Mouse (Mus musculus) heart, embryonic 11.5 days (tissue): ENCODE measurements around the gene Def6. TPM values are rescaled to one million over a fixed set of nuclear protein-coding genes. Genes with fewer than 3 reads are reported as not detected.

Source experiments
- ATAC-seq: fragments of 200-750 bp; cut with Nextera tagmentation; replicated peaks from 2 replicates; pipeline ENCODE4 v1.8.0; 2017; ENCODE audit warnings: moderate library complexity; ENCODE audit not compliant: insufficient number of reproducible peaks, low FRiP score, low TSS enrichment
- H3K27ac ChIP-seq: fragments of 300-500 bp; sonication (generic); 2 replicates; pipeline ENCODE4 v1.5.1; 2014; ENCODE audit warnings: mild to moderate bottlenecking, low read depth, low read length
- H3K27me3 ChIP-seq: fragments of 300-500 bp; sonication (generic); 2 replicates; pipeline ENCODE4 v1.6.1; 2014; ENCODE audit warnings: mild to moderate bottlenecking, low read length, mixed read lengths; ENCODE audit not compliant: control insufficient read depth, insufficient read depth
- H3K36me3 ChIP-seq: fragments of 300-500 bp; sonication (generic); 2 replicates; pipeline ENCODE4 v1.6.1; 2014; ENCODE audit warnings: mild to moderate bottlenecking, low read length, moderate library complexity, mixed read lengths; ENCODE audit not compliant: control insufficient read depth, insufficient read depth
- H3K4me1 ChIP-seq: fragments of 300-500 bp; sonication (generic); 2 replicates; pipeline ENCODE4 v1.6.1; 2014; ENCODE audit warnings: low read length; ENCODE audit not compliant: control insufficient read depth, insufficient read depth
- H3K4me2 ChIP-seq: fragments of 300-500 bp; sonication (generic); 2 replicates; pipeline ENCODE4 v1.6.1; 2014; ENCODE audit warnings: mild to moderate bottlenecking, moderate library complexity
- H3K4me3 ChIP-seq: fragments of 300-500 bp; sonication (generic); 2 replicates; pipeline ENCODE4 v1.5.1; 2014; ENCODE audit warnings: low read depth, low read length
- H3K9ac ChIP-seq: fragments of 300-500 bp; sonication (generic); 2 replicates; pipeline ENCODE4 v1.6.1; 2014; ENCODE audit warnings: mild to moderate bottlenecking, low read depth, low read length, moderate library complexity
- H3K9me3 ChIP-seq: fragments of 300-500 bp; sonication (generic); replicated peaks from 2 replicates; pipeline ENCODE4 v1.6.1; 2016; ENCODE audit warnings: low read length; ENCODE audit not compliant: control insufficient read depth
- WGBS: fragments of 180-500 bp; shearing (Covaris S2); extraction: QIAGEN DNeasy Blood & Tissue Kit; methylation state at CpG from one replicate; pipeline ENCODE4 v1.1.7; 2014; ENCODE audit not compliant: insufficient replicate concordance; 5-methylcytosine and 5-hydroxymethylcytosine counted together
- polyA plus RNA-seq: library from polyadenylated mRNA; unstranded; fragments of >200 nt; fragmentation: Nextera tagmentation; extraction: Ambion mirVana; gene quantifications from 2 replicates; pipeline ENCODE4 v1.2.1, GENCODE M21; 2014

The Def6 gene
- polyA plus RNA-seq, 1 experiment from 2014 or later = 2.6 TPM

- no peaks in the 10 kb centered on the region for H3K27me3 ChIP-seq
- H3K4me2 ChIP-seq = no peak overlapping the region
- no peak overlapping the region for H3K9ac ChIP-seq
- no peak overlapping the region for H3K4me3 ChIP-seq
- H3K36me3 ChIP-seq = 0 out of 2 replicates have a peak, but pooled peaks cover 2% of the 10 kb centered on the region
- H3K9me3 ChIP-seq = no peaks in the 10 kb centered on the region
- no peak for ATAC-seq
- WGBS = 82% methylated on average over 5 of the region's 5 CpGs
- peaks cover 24% of the 10 kb centered on the region for H3K4me1 ChIP-seq
- no peak overlapping the region for H3K27ac ChIP-seq
These were observed 44.7 kb downstream of the Def6 start for GRCm38 (mm10) chr17:28252281-28252648.

DNA sequence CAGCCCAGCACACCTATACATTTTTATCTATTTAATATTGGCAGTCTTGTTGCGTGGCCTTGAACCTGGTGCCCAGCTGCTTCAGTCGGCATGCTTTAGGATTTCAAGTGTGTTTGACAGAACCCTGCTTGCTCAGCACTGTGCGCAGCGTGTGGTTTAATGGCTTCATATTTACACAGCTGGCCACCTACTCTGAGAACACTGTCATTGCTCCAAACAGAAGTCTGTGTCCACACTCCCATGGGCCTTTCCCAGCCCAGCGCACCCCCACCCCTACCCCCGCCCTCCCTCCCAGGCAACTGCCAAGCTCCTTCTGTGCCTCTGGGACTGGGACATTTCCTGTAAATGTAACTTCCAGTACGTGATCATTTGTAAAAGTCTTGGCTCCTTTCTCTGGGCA lies 45.6 kb downstream of the Def6 start:
- Histone ChIP-seq H3K27ac (no peak overlapping the region), H3K9me3 (no peaks in the 10 kb centered on the region), H3K27me3 (no peaks in the 10 kb centered on the region), H3K36me3 (0 out of 2 replicates have a peak, but pooled peaks cover 2% of the 10 kb centered on the region), H3K4me2 (no peak overlapping the region), H3K9ac (no peak overlapping the region), H3K4me3 (no peak overlapping the region), H3K4me1 (peaks cover 20% of the 10 kb centered on the region)
- ATAC-seq = no peak
- 88% methylated on average over 7 of the region's 7 CpGs for WGBS

DNA sequence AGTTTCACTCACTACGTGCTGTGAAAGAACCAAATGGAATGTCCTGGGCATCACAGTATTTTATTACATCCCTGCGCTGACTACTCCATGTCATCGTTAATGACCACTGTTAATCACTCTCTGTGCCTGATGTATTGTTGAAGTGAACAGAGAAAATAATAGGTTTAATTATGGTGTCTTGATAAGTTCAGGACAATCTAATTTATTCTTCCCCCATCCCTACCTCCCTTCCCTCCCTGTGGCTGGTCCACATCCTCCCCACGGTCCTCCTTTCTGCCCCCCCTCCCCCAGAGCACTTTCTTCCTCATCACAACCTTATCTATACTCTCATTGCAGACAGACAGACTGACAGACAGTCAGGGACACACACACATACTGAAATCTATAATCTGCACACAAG lies 47.2 kb downstream of the Def6 start:
- no peak overlapping the region for H3K4me2 ChIP-seq
- WGBS = 51% methylated on average over 4 of the region's 4 CpGs
- H3K4me1 ChIP-seq = peaks cover 17% of the 10 kb centered on the region

GRCm38 (mm10) chr17:28255651-28256050 lies 48.1 kb downstream of the Def6 start:
- H3K27ac ChIP-seq = peak overlapping the region; percentile 67; the same call in 1 of the 2 replicates
- no peak overlapping the region for H3K9ac ChIP-seq
- H3K27me3 ChIP-seq = no peaks in the 10 kb centered on the region
- no peak overlapping the region; the same call in 1 of the 2 replicates for H3K4me2 ChIP-seq
- 0 out of 2 replicates have a peak, but pooled peaks cover 2% of the 10 kb centered on the region for H3K36me3 ChIP-seq
- H3K4me1 ChIP-seq = peaks cover 17% of the 10 kb centered on the region
- WGBS = 20% methylated on average over 5 of the region's 5 CpGs
- no peak overlapping the region for H3K4me3 ChIP-seq
- no peaks in the 10 kb centered on the region for H3K9me3 ChIP-seq
- no peak for ATAC-seq

More for the DNA sequence above, 47.2 kb downstream of the Def6 start:
- Histone ChIP-seq H3K27me3 (no peaks in the 10 kb centered on the region), H3K9me3 (no peaks in the 10 kb centered on the region), H3K9ac (no peak overlapping the region), H3K27ac (no peak overlapping the region), H3K4me3 (no peak overlapping the region), H3K36me3 (0 out of 2 replicates have a peak, but pooled peaks cover 2% of the 10 kb centered on the region)
- no peak for ATAC-seq

DNA sequence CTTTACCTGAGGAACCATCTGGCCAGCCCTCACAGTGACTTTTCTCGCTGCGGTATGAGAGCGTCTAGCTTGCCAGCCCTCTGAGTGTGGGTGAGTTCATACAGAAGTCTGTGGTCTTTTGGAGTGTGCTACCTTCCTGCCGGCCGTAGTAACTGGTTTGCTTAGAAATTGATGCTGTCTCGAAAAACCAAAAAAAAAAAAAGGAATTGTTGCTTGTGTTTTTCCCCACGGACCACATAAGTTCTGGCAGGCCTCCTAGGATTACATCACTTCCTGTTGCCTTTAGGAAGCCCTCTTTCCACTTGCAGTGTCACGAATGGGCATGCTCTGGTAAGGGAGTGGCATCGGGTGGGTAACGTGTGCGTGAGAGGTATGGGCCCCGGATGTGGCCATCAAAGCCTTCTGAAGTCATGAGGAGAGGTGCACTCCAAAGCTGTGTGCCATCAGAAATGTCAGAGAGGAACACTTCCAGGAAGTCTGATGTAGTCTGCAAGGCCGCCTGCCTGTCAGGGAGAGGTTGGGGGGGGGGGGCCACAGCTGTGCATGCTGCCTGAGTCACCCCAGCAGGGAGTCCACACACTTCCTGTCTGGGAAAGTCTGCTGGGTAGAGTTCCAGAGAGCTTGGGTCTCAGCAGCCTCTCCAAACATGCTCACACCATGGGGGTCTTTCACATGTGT lies 49.2 kb downstream of the Def6 start:
- Histone ChIP-seq H3K4me1 (peaks cover 28% of the 10 kb centered on the region), H3K4me3 (no peak overlapping the region), H3K9me3 (no peaks in the 10 kb centered on the region), H3K27ac (peak overlapping the region; percentile 67), H3K9ac (no peak overlapping the region; the same call in 1 of the 2 replicates), H3K27me3 (no peaks in the 10 kb centered on the region), H3K4me2 (no peak overlapping the region), H3K36me3 (0 out of 2 replicates have a peak, but pooled peaks cover 2% of the 10 kb centered on the region)
- 49% methylated on average over 13 of the region's 13 CpGs for WGBS
- ATAC-seq = no peak

DNA sequence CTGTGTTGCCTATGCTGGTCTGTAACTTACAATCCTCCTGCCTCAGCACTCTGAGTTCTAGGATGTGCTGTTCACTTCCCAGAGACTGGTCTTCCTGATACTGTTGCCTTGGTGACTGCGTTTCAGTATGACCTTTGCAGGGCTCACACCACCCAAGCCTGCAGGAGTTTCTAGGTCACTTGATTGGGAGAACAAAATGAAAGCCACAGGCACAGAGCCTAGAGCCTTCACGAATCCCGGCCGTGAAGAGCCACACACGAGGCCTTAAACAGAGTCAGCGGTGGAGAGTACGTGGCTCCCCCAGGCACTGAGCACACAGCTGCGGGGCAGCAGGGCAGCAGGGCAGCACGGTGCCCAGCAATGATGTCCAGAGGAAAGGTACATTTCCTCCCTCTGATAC lies 50.7 kb downstream of the Def6 start:
- Histone ChIP-seq H3K9me3 (no peaks in the 10 kb centered on the region), H3K27ac (no peak overlapping the region), H3K36me3 (no peaks in the 10 kb centered on the region), H3K4me3 (no peak overlapping the region), H3K4me1 (peaks cover 28% of the 10 kb centered on the region), H3K27me3 (no peaks in the 10 kb centered on the region), H3K9ac (no peak overlapping the region), H3K4me2 (no peak overlapping the region)
- 79% methylated on average over 9 of the region's 9 CpGs for WGBS
- no peak for ATAC-seq

- H3K9ac ChIP-seq = no peak overlapping the region
- no peak for ATAC-seq
- H3K4me1 ChIP-seq = peaks cover 32% of the 10 kb centered on the region
- H3K36me3 ChIP-seq = no peaks in the 10 kb centered on the region
- no peak overlapping the region for H3K27ac ChIP-seq
- H3K4me3 ChIP-seq = no peak overlapping the region
- no peaks in the 10 kb centered on the region for H3K27me3 ChIP-seq
- H3K4me2 ChIP-seq = no peak overlapping the region
- 71% methylated on average over 16 of the region's 16 CpGs for WGBS
- no peaks in the 10 kb centered on the region for H3K9me3 ChIP-seq
These were observed 52.4 kb downstream of the Def6 start for GRCm38 (mm10) chr17:28259890-28260542.

DNA sequence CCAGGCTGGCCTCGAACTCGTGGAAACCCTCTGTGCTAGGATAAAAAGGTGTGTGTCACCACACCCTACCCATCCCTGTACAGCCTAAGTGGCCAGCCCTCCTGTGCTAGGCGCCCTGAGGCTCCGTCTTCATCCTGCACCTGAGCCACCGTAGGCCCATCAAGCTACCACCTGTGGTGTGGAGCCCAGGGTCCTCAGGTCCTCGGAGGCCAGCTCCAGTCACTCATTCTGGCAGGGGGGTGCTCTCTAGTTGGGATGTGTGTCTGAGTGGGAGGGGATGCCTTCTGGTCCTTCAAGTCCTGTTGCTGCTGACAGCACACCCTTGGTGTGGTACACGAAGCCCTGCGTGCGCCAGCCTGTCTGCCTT lies 52.9 kb downstream of the Def6 start:
- Histone ChIP-seq H3K4me2 (no peak overlapping the region), H3K27me3 (no peaks in the 10 kb centered on the region), H3K27ac (no peak overlapping the region), H3K9me3 (no peaks in the 10 kb centered on the region), H3K4me3 (no peak overlapping the region), H3K36me3 (no peaks in the 10 kb centered on the region), H3K9ac (no peak overlapping the region), H3K4me1 (peaks cover 30% of the 10 kb centered on the region)
- no peak for ATAC-seq
- WGBS = 78% methylated on average over 9 of the region's 9 CpGs
